Mouse (Mus musculus) neural tube, embryonic 11.5 days (tissue): ENCODE results near the gene Rpl7l1. TPM values are rescaled to one million over a fixed set of nuclear protein-coding genes. Genes with fewer than 3 reads are reported as not detected.
"Not testable (repeated sequence)": the region's sequence is repeated elsewhere in the genome, so short reads cannot be mapped to it uniquely, and the experiment has no call there.

Experiments used
- ATAC-seq: fragments of 200-750 bp; cut with Nextera tagmentation; 2 replicates; pipeline ENCODE4 v1.8.0; 2017; ENCODE audit warnings: moderate number of reproducible peaks, mild to moderate bottlenecking, moderate TSS enrichment, moderate library complexity; ENCODE audit not compliant: insufficient read depth, low FRiP score, low TSS enrichment
- DNase-seq: peaks from one replicate; pipeline ENCODE4 v3.0.0-alpha.2; 2015; ENCODE audit warnings: low spot score
- H3K27ac ChIP-seq: fragments of 300-500 bp; sonication (generic); 2 replicates; pipeline ENCODE4 v1.5.1; 2014; ENCODE audit warnings: low read depth, mild to moderate bottlenecking, low read length
- H3K27me3 ChIP-seq: fragments of 300-500 bp; sonication (generic); 2 replicates; pipeline ENCODE4 v1.6.1; 2014; ENCODE audit warnings: mild to moderate bottlenecking, low read length, mixed read lengths; ENCODE audit not compliant: control insufficient read depth, insufficient read depth
- H3K36me3 ChIP-seq: fragments of 300-500 bp; sonication (generic); 2 replicates; pipeline ENCODE4 v1.6.1; 2014; ENCODE audit warnings: mild to moderate bottlenecking, low read length, moderate library complexity, mixed read lengths; ENCODE audit not compliant: control insufficient read depth, insufficient read depth
- H3K4me1 ChIP-seq: fragments of 300-500 bp; sonication (generic); 2 replicates; pipeline ENCODE4 v1.6.1; 2014; ENCODE audit warnings: low read length, mixed read lengths; ENCODE audit not compliant: control insufficient read depth, insufficient read depth
- H3K4me2 ChIP-seq: fragments of 300-500 bp; sonication (generic); 2 replicates; pipeline ENCODE4 v1.6.1; 2014; ENCODE audit warnings: low read depth, mild to moderate bottlenecking, moderate library complexity
- H3K4me3 ChIP-seq: fragments of 300-500 bp; sonication (generic); 2 replicates; pipeline ENCODE4 v1.5.1; 2014; ENCODE audit warnings: low read depth, low read length
- H3K9ac ChIP-seq: fragments of 300-500 bp; sonication (generic); 2 replicates; pipeline ENCODE4 v1.6.1; 2014; ENCODE audit warnings: mild to moderate bottlenecking, low read length
- H3K9me3 ChIP-seq: fragments of 300-500 bp; sonication (generic); 2 replicates; pipeline ENCODE4 v1.6.1; 2016; ENCODE audit warnings: low read length; ENCODE audit not compliant: control insufficient read depth
- WGBS: fragments of 180-500 bp; shearing (Covaris S2); extraction: QIAGEN DNeasy Blood & Tissue Kit; methylation state at CpG from one replicate; pipeline ENCODE4 v1.1.7; 2014; 5-methylcytosine and 5-hydroxymethylcytosine counted together
- polyA plus RNA-seq: library from polyadenylated mRNA; unstranded; fragments of >200 nt; fragmentation: Nextera tagmentation; extraction: Ambion mirVana; gene quantifications from 2 replicates; pipeline ENCODE4 v1.2.1, GENCODE M21; 2014

Rpl7l1 gene
- polyA plus RNA-seq, 1 experiment from 2014 or later = 147 TPM

GRCm38 (mm10) chr17:46792963-46793362 lies 10.5 kb upstream of the Rpl7l1 start:
- Histone ChIP-seq H3K4me3 (no peak overlapping the region), H3K36me3 (no peaks in the 10 kb centered on the region), H3K4me2 (no peak overlapping the region), H3K9ac (no peak overlapping the region), H3K27ac (no peak overlapping the region), H3K4me1 (no peaks in the 10 kb centered on the region), H3K9me3 (no peaks in the 10 kb centered on the region), H3K27me3 (no peaks in the 10 kb centered on the region)
- 87% methylated on average over 2 of the region's 2 CpGs for WGBS
- no peak for ATAC-seq
- DNase-seq = no peak

GRCm38 (mm10) chr17:46787974-46788373 lies 5.5 kb upstream of the Rpl7l1 start:
- H3K4me1 ChIP-seq = not testable (repeated sequence)

GRCm38 (mm10) chr17:46786952-46787351 lies 4.5 kb upstream of the Rpl7l1 start:
- H3K4me3 ChIP-seq = no peak overlapping the region
- DNase-seq = no peak
- no peak overlapping the region for H3K27ac ChIP-seq
- no peaks in the 10 kb centered on the region for H3K36me3 ChIP-seq
- H3K27me3 ChIP-seq = no peaks in the 10 kb centered on the region
- ATAC-seq = no peak
- H3K4me2 ChIP-seq = no peak overlapping the region
- 89% methylated on average over 5 of the region's 5 CpGs for WGBS
- H3K9me3 ChIP-seq = no peaks in the 10 kb centered on the region
- H3K9ac ChIP-seq = no peak overlapping the region
- no peaks in the 10 kb centered on the region for H3K4me1 ChIP-seq

More at GRCm38 (mm10) chr17:46787974-46788373, 5.5 kb upstream of the Rpl7l1 start:
- not testable (repeated sequence) for H3K4me2 ChIP-seq, DNase-seq, H3K4me3 ChIP-seq, H3K9ac ChIP-seq, H3K36me3 ChIP-seq, H3K27me3 ChIP-seq, H3K9me3 ChIP-seq, ATAC-seq, H3K27ac ChIP-seq
- 59% methylated on average over 2 of the region's 2 CpGs for WGBS

GRCm38 (mm10) chr17:46783222-46783565 lies 722 bp upstream of the Rpl7l1 start:
- WGBS = 82% methylated on average over 2 of the region's 2 CpGs
- ATAC-seq (no peak; the same call in 1 of the 2 replicates), DNase-seq (no peak)
- Histone ChIP-seq H3K27me3 (no peaks in the 10 kb centered on the region), H3K36me3 (peaks cover 17% of the 10 kb centered on the region), H3K4me3 (peak overlapping the region; percentile 75), H3K4me2 (peak overlapping the region; percentile 38), H3K27ac (0 out of 2 replicates have a peak overlapping the region, but pooled peaks have one; percentile 60), H3K4me1 (no peaks in the 10 kb centered on the region), H3K9me3 (no peaks in the 10 kb centered on the region), H3K9ac (no peak overlapping the region; the same call in 1 of the 2 replicates)

GRCm38 (mm10) chr17:46781876-46782275 lies 596 bp downstream of the Rpl7l1 start:
- Histone ChIP-seq H3K9ac (peak overlapping the region; percentile 81), H3K27me3 (no peaks in the 10 kb centered on the region), H3K4me3 (peak overlapping the region; percentile 75), H3K36me3 (peaks cover 26% of the 10 kb centered on the region), H3K4me2 (peak overlapping the region; percentile 52), H3K9me3 (no peaks in the 10 kb centered on the region), H3K4me1 (no peaks in the 10 kb centered on the region), H3K27ac (peak overlapping the region; percentile 76)
- 6% methylated on average over 11 of the region's 11 CpGs for WGBS
- ATAC-seq (no peak), DNase-seq (no peak)

- no peak overlapping the region for H3K9ac ChIP-seq
- H3K36me3 ChIP-seq = peaks cover 34% of the 10 kb centered on the region
- no peaks in the 10 kb centered on the region for H3K27me3 ChIP-seq
- no peak overlapping the region for H3K27ac ChIP-seq
- no peak overlapping the region for H3K4me3 ChIP-seq
- ATAC-seq (no peak), DNase-seq (no peak)
- H3K4me2 ChIP-seq = no peak overlapping the region
- peaks cover 13% of the 10 kb centered on the region for H3K4me1 ChIP-seq
- no peaks in the 10 kb centered on the region for H3K9me3 ChIP-seq
- whole genome bisulfite sequencing = 90% methylated on average over 3 of the region's 3 CpGs
These were observed 6.4 kb downstream of the Rpl7l1 start for GRCm38 (mm10) chr17:46776087-46776486.

GRCm38 (mm10) chr17:46775070-46775469 lies 7.4 kb downstream of the Rpl7l1 start:
- Histone ChIP-seq H3K4me3 (no peak overlapping the region), H3K9me3 (no peaks in the 10 kb centered on the region), H3K9ac (no peak overlapping the region), H3K4me1 (peaks cover 13% of the 10 kb centered on the region), H3K36me3 (peaks cover 30% of the 10 kb centered on the region), H3K27ac (no peak overlapping the region), H3K4me2 (no peak overlapping the region), H3K27me3 (no peaks in the 10 kb centered on the region)
- ATAC-seq (no peak), DNase-seq (no peak)
- 95% methylated on average over 9 of the region's 9 CpGs for WGBS

- H3K9ac ChIP-seq = no peak overlapping the region
- peaks cover 22% of the 10 kb centered on the region for H3K36me3 ChIP-seq
- peaks cover 13% of the 10 kb centered on the region for H3K4me1 ChIP-seq
- no peaks in the 10 kb centered on the region for H3K27me3 ChIP-seq
- no peak for ATAC-seq
- peak overlapping the region; percentile 85; the same call in 1 of the 2 replicates for H3K4me2 ChIP-seq
- 57% methylated on average over 2 of the region's 2 CpGs for WGBS
- no peak for DNase-seq
- no peaks in the 10 kb centered on the region for H3K9me3 ChIP-seq
- no peak overlapping the region for H3K4me3 ChIP-seq
- no peak overlapping the region for H3K27ac ChIP-seq
These were observed 8.4 kb downstream of the Rpl7l1 start for GRCm38 (mm10) chr17:46774131-46774472.

GRCm38 (mm10) chr17:46773278-46774130 lies 9.0 kb downstream of the Rpl7l1 start:
- H3K9ac ChIP-seq = peak overlapping the region; percentile 84
- ATAC-seq = 0 out of 2 replicates have a peak, but pooled peaks have one; percentile 27
- DNase-seq = peak; percentile 41
- no peaks in the 10 kb centered on the region for H3K27me3 ChIP-seq
- H3K4me2 ChIP-seq = peak overlapping the region; percentile 85
- H3K9me3 ChIP-seq = no peaks in the 10 kb centered on the region
- H3K4me3 ChIP-seq = peak overlapping the region; percentile 84
- peaks cover 13% of the 10 kb centered on the region for H3K4me1 ChIP-seq
- H3K36me3 ChIP-seq = peaks cover 20% of the 10 kb centered on the region
- H3K27ac ChIP-seq = no peak overlapping the region
- 10% methylated on average over 19 of the region's 20 CpGs for WGBS
